Mouse (Mus musculus) WW6 (cell line): ENCODE results near the gene Nol10.
"Not testable (repeated sequence)": the region's sequence is repeated elsewhere in the genome, so short reads cannot be mapped to it uniquely, and the experiment has no call there.

ENCODE experiments used
- DNase-seq: peaks from one replicate; pipeline ENCODE4 v3.0.0-alpha.2; 2013; ENCODE audit warnings: low read depth, low spot score

Nol10 gene

GRCm38 (mm10) chr12:17453918-17454317 lies 105.7 kb downstream of the Nol10 start:
- no peak for DNase-seq

GRCm38 (mm10) chr12:17455096-17455495 lies 106.8 kb downstream of the Nol10 start:
- no peak for DNase-seq

GRCm38 (mm10) chr12:17459223-17459622 lies 111.0 kb downstream of the Nol10 start:
- DNase-seq: not testable (repeated sequence)

- no peak for DNase-seq
These were observed 115.4 kb downstream of the Nol10 start for GRCm38 (mm10) chr12:17463706-17464105.

- DNase-seq: not testable (repeated sequence)
These were observed 116.3 kb downstream of the Nol10 start for GRCm38 (mm10) chr12:17464550-17464949.

GRCm38 (mm10) chr12:17466791-17467190 lies 118.5 kb downstream of the Nol10 start:
- DNase-seq: no peak

GRCm38 (mm10) chr12:17468359-17468758 lies 120.1 kb downstream of the Nol10 start:
- no peak for DNase-seq

GRCm38 (mm10) chr12:17469869-17470268 lies 121.6 kb downstream of the Nol10 start:
- no peak for DNase-seq

GRCm38 (mm10) chr12:17470528-17470927 lies 122.3 kb downstream of the Nol10 start:
- DNase-seq: not testable (repeated sequence)

- DNase-seq: no peak
These were observed 123.1 kb downstream of the Nol10 start for GRCm38 (mm10) chr12:17471405-17471804.

GRCm38 (mm10) chr12:17473128-17473527 lies 124.9 kb downstream of the Nol10 start:
- DNase-seq: no peak

GRCm38 (mm10) chr12:17473862-17474261 lies 125.6 kb downstream of the Nol10 start:
- no peak for DNase-seq

- no peak for DNase-seq
These were observed 126.4 kb downstream of the Nol10 start for GRCm38 (mm10) chr12:17474681-17475080.

GRCm38 (mm10) chr12:17475146-17475545 lies 126.9 kb downstream of the Nol10 start:
- no peak for DNase-seq

- DNase-seq: no peak
These were observed 129.9 kb downstream of the Nol10 start for GRCm38 (mm10) chr12:17478196-17478595.

- no peak for DNase-seq
These were observed 130.6 kb downstream of the Nol10 start for GRCm38 (mm10) chr12:17478856-17479255.
